Mouse (Mus musculus): ENCODE measurements at regions not wholly inside any gene's neighbourhood (a gene's known extent, or its start where the extent isn't known, plus 50 kb on each side); places are given as distances from the start of the nearest gene placed in this dataset.

- Histone ChIP-seq H3K9ac (ENCODE audit: low read depth, low read length) (no peak overlapping the region), H3K27ac (no peak overlapping the region), H3K4me1 (replicated peaks; ENCODE audit: insufficient read depth, low read length) (no peaks in the 10 kb centered on the region), H3K4me3 (replicated peaks; ENCODE audit: low read depth, low read length) (no peak overlapping the region), H3K27me3 (ENCODE audit: insufficient read depth, low read length) (no peaks in the 10 kb centered on the region), H3K4me2 (ENCODE audit: low read length) (no peak overlapping the region), H3K36me3 (ENCODE audit: insufficient read depth, low read length) (no peaks in the 10 kb centered on the region), H3K9me3 (replicated peaks; ENCODE audit: low read length) (no peaks in the 10 kb centered on the region)
- TF ChIP-seq CTCF (IDR thresholded peaks at IDR 0.05; ENCODE audit: low read depth), result no peak
- 48% methylated on average over 8 of the region's 8 CpGs for WGBS
- ATAC-seq (replicated peaks; ENCODE audit: low FRiP score, low read depth) (0 out of 2 replicates have a peak, but pooled peaks have one; percentile 54), DNase-seq (ENCODE audit: low spot score) (peak; percentile 66)
Observed at GRCm38 (mm10) chr4:64595014-64595599, 528.9 kb upstream of the Pappa start.

- Histone ChIP-seq H3K4me2 (ENCODE audit: low read length) (no peak overlapping the region), H3K4me3 (replicated peaks; ENCODE audit: low read depth, low read length) (no peak overlapping the region), H3K4me1 (replicated peaks; ENCODE audit: insufficient read depth, low read length) (no peaks in the 10 kb centered on the region), H3K27me3 (ENCODE audit: insufficient read depth, low read length) (no peaks in the 10 kb centered on the region), H3K27ac (no peak overlapping the region), H3K36me3 (ENCODE audit: insufficient read depth, low read length) (no peaks in the 10 kb centered on the region), H3K9ac (ENCODE audit: low read depth, low read length) (no peak overlapping the region), H3K9me3 (replicated peaks; ENCODE audit: low read length) (no peaks in the 10 kb centered on the region)
- ATAC-seq (replicated peaks; ENCODE audit: low FRiP score, low read depth), result no peak
- TF ChIP-seq CTCF (IDR thresholded peaks at IDR 0.05; ENCODE audit: low read depth), result no peak
- peak; percentile 33 for DNase-seq (ENCODE audit: low spot score)
Observed at GRCm38 (mm10) chr4:64598465-64598864, 525.5 kb upstream of the Pappa start.

- no peak overlapping the region for H3K4me3 ChIP-seq (replicated peaks; ENCODE audit: low read depth, low read length)
- H3K4me2 ChIP-seq (ENCODE audit: low read length), result no peak overlapping the region
- 81% methylated on average over 4 of the region's 4 CpGs for WGBS
- ATAC-seq (replicated peaks; ENCODE audit: low FRiP score, low read depth) (no peak), DNase-seq (ENCODE audit: low spot score) (no peak)
- H3K4me1 ChIP-seq (replicated peaks; ENCODE audit: insufficient read depth, low read length), result no peaks in the 10 kb centered on the region
- H3K27ac ChIP-seq, result no peak overlapping the region
- no peak overlapping the region for H3K9ac ChIP-seq (ENCODE audit: low read depth, low read length)
- H3K36me3 ChIP-seq (ENCODE audit: insufficient read depth, low read length), result no peaks in the 10 kb centered on the region
- TF ChIP-seq CTCF (IDR thresholded peaks at IDR 0.05; ENCODE audit: low read depth), result no peak
- no peaks in the 10 kb centered on the region for H3K9me3 ChIP-seq (replicated peaks; ENCODE audit: low read length)
- H3K27me3 ChIP-seq (ENCODE audit: insufficient read depth, low read length), result no peaks in the 10 kb centered on the region
Observed at GRCm38 (mm10) chr4:64599222-64599621, 524.8 kb upstream of the Pappa start.

GRCm38 (mm10) chr4:64622771-64623170 lies 501.2 kb upstream of the Pappa start:
- H3K9me3 ChIP-seq (replicated peaks; ENCODE audit: low read length), result no peaks in the 10 kb centered on the region
- H3K36me3 ChIP-seq (ENCODE audit: insufficient read depth, low read length), result no peaks in the 10 kb centered on the region
- ATAC-seq (replicated peaks; ENCODE audit: low FRiP score, low read depth) (no peak), DNase-seq (ENCODE audit: low spot score) (no peak)
- H3K4me2 ChIP-seq (ENCODE audit: low read length), result no peak overlapping the region
- H3K27ac ChIP-seq, result no peak overlapping the region
- no peak overlapping the region for H3K9ac ChIP-seq (ENCODE audit: low read depth, low read length)
- no peak for TF ChIP-seq CTCF (IDR thresholded peaks at IDR 0.05; ENCODE audit: low read depth)
- no peaks in the 10 kb centered on the region for H3K27me3 ChIP-seq (ENCODE audit: insufficient read depth, low read length)
- no peak overlapping the region for H3K4me3 ChIP-seq (replicated peaks; ENCODE audit: low read depth, low read length)
- H3K4me1 ChIP-seq (replicated peaks; ENCODE audit: insufficient read depth, low read length), result no peaks in the 10 kb centered on the region

- Histone ChIP-seq H3K4me1 (replicated peaks; ENCODE audit: insufficient read depth, low read length) (no peaks in the 10 kb centered on the region), H3K9ac (ENCODE audit: low read depth, low read length) (no peak overlapping the region), H3K4me3 (replicated peaks; ENCODE audit: low read depth, low read length) (no peak overlapping the region), H3K27ac (no peak overlapping the region), H3K27me3 (ENCODE audit: insufficient read depth, low read length) (no peaks in the 10 kb centered on the region), H3K4me2 (ENCODE audit: low read length) (no peak overlapping the region), H3K9me3 (replicated peaks; ENCODE audit: low read length) (no peaks in the 10 kb centered on the region), H3K36me3 (ENCODE audit: insufficient read depth, low read length) (no peaks in the 10 kb centered on the region)
- TF ChIP-seq CTCF (IDR thresholded peaks at IDR 0.05; ENCODE audit: low read depth), result no peak
- WGBS, result 47% methylated on average over 1 of the region's 1 CpGs
- DNase-seq (ENCODE audit: low spot score), result no peak
- no peak for ATAC-seq (replicated peaks; ENCODE audit: low FRiP score, low read depth)
Observed at GRCm38 (mm10) chr4:64632189-64632588, 491.8 kb upstream of the Pappa start.

- Histone ChIP-seq H3K27me3 (ENCODE audit: insufficient read depth, low read length) (no peaks in the 10 kb centered on the region), H3K36me3 (ENCODE audit: insufficient read depth, low read length) (no peaks in the 10 kb centered on the region), H3K27ac (no peak overlapping the region), H3K9ac (ENCODE audit: low read depth, low read length) (no peak overlapping the region), H3K4me1 (replicated peaks; ENCODE audit: insufficient read depth, low read length) (no peaks in the 10 kb centered on the region), H3K9me3 (replicated peaks; ENCODE audit: low read length) (no peaks in the 10 kb centered on the region), H3K4me2 (ENCODE audit: low read length) (no peak overlapping the region), H3K4me3 (replicated peaks; ENCODE audit: low read depth, low read length) (no peak overlapping the region)
- DNase-seq (ENCODE audit: low spot score) (peak; percentile 11), ATAC-seq (replicated peaks; ENCODE audit: low FRiP score, low read depth) (no peak)
- TF ChIP-seq CTCF (IDR thresholded peaks at IDR 0.05; ENCODE audit: low read depth), result no peak
- WGBS, result 72% methylated on average over 2 of the region's 2 CpGs
Observed at GRCm38 (mm10) chr4:64635256-64635962, 488.6 kb upstream of the Pappa start.

Data from kidney, postnatal 0 days (tissue).